Mouse (Mus musculus) layer of hippocampus, postnatal 25 days (tissue): ENCODE results near the gene Ubr2. TPM values are rescaled to one million over a fixed set of nuclear protein-coding genes. Genes with fewer than 3 reads are reported as not detected.

ENCODE experiments used
- DNase-seq, 2 experiments: peaks; one replicate each; pipeline ENCODE4 v3.0.0; 2022; ENCODE audit warnings: mixed read lengths in 2 of 2, low spot score in 1 of 2; ENCODE audit errors: extremely low spot score in 1 of 2
- total RNA-seq, 2 experiments: library from RNA; stranded (reverse); gene quantifications; 2 replicates each; pipeline ENCODE4 v1.2.3; 2021

Gene Ubr2
- total RNA-seq = 10 to 100 TPM; 51.5 to 59.1 TPM

DNA sequence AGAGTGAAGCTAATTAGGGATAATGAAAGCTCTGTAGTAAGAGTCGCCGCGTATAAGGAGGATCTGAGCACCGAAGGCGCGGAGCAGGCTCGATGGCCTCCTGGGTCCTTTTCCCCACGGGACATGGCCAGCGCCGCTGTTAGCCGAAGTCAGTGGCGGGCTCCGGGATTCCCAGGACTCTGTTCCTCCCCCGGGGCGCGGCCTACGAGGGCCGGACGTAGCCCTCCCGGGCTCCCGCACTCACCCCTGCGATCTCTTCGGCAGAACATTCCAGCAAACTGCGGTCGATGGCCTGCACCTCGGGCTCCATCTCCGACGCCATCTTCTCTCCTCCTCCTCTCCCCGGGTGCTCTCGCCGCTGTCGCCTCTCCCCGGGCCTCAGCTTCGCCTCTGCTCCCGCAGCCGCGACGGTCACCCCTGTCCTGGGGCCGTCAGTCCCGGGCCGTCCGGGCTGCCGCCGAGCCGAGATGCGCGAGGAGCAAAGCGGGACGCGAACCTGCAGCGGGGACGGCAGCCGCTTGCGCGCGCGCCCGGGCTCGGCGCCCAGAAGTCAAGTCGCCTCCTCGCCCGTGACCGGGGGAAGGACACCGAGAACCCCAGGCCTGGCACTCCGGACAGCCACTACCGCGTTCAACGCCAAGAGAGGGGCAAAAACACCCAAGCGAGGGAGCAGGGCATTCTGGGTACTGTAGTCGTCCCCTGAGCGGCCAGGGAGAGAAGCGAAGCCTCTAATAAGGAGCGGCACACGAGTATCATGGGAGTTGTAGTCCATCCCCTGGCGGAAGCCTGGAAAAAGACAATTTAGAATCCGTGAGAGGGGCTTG is at the start of gene Ubr2:
Ubr2 (minus strand) TSS at position 659 of the 824 bp plus-strand sequence.
- DNase-seq = peak; percentile 80 to 83

DNA sequence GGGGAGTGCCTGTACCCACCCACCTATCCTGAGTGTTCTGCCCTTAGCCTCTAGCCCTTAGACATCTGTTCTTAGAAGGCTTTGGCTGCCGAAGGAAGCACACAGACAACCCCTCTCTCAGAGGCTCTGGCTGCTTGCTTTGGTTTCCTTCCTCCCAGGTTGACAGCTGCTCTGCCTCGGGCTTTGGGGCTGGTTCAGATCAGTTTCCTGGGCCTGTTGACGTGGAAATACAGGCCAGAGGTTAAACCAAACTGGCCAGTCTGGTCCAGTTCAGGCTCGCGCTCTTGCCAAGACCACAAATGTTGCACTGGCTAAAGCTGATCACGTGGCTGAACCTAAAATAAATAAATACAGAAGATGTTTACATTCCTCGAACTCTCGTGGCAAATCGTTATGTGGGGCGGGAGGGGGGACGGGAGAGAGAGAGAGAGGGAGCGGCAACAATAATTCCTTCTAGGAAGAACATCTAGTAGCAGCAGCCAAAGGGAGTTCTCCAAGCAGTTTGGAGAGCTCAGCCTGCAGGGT is 49.5 kb upstream of the Ubr2 start:
- DNase-seq = no peak

DNA sequence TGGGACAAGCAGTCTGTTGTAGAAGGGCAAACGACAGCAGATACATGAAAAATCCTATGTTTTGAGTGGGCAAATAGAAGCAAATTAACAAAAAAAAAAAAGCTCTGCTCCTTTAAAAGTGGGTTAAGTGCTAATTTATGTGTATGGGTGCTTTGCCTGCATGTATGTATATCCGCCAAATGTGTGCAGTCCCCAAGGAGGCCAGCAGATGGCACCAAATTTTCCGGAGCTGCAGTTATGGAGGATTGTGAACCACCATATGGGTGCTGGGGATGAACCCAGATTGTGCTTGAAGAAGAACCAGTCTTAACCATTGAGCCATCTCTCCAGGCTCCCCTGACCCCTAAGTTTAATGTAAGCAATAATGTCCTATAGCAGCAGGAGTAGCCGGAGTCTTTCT is 47.6 kb upstream of the Ubr2 start:
- DNase-seq = no peak

- no peak for DNase-seq
Observed at GRCm38 (mm10) chr17:47056476-47056875, 46.1 kb upstream of the Ubr2 start.

DNA sequence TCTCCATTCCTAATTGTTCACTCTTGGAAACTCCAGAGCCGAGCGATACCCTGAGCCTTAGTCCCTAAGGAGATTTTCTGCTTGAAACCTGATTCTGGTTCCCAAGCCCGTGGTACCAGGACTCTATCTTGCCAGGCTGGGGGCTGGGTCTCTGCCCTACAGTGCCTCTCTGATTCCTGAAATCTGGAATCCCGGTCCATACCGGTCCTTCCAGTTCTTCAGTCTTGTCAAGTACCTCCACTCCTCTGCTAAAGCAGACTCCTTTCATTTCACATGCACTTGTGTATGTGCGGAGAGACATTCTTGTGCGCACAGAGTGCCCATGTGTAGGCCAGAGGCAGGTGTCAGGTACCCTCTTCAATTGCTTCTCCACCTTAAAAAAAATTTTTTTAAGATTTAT is 44.8 kb upstream of the Ubr2 start:
- no peak for DNase-seq

DNA sequence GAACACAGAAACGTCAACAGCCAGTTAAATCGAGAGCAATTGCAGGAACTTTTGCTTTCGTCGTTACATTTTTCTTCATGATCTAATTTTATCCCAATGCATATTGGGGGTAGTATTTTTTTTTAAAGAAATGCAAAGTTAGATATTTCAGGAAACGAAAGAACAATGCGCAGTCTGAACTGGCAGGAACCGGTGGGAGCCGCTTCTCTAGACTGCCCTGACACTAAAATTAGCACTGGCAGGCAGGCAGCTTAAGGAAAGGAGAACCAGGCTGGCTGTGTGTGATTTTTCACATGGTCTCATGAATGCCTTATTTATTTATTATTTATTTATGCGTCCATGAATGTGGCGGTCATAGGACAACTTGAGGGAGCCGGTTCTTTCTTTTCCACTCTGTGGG is 44.3 kb upstream of the Ubr2 start:
- DNase-seq = no peak

DNA sequence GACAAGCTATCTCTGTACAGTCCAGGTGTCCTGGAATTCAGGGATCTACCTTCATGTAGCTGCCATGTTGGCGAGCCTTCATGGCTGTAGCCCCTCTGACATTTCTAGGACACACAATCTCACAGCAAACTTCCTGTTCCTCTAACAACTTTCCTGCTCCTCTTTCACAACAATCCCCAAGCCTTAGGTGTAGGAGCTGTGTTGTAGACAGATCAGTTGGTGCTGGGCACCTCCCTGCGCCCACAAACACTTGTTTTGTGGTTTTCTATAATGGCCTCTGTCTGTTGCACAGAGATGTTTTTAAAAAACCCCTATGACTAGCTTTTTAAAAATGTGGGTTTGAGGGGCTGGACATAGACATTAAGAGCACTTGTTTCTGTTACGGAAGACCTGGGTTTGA is 40.3 kb upstream of the Ubr2 start:
- no peak for DNase-seq

GRCm38 (mm10) chr17:47042866-47043265 is 32.5 kb upstream of the Ubr2 start:
- no peak for DNase-seq

- peak; percentile 85 to 96 for DNase-seq
Observed at GRCm38 (mm10) chr17:47038844-47039803, 28.8 kb upstream of the Ubr2 start.

- DNase-seq = no peak
Observed at GRCm38 (mm10) chr17:47034536-47034935, 24.2 kb upstream of the Ubr2 start.

GRCm38 (mm10) chr17:47033643-47034042 is 23.3 kb upstream of the Ubr2 start:
- DNase-seq = peak in 1 of 2 experiments; percentile 68

- DNase-seq = no peak
Observed at GRCm38 (mm10) chr17:47024805-47025204, 14.4 kb upstream of the Ubr2 start.

GRCm38 (mm10) chr17:47023369-47023768 is 13.0 kb upstream of the Ubr2 start:
- no peak for DNase-seq

GRCm38 (mm10) chr17:47012896-47013295 is 2.5 kb upstream of the Ubr2 start:
- no peak for DNase-seq

- no peak for DNase-seq
Observed at GRCm38 (mm10) chr17:47011661-47012043, 1.3 kb upstream of the Ubr2 start.

DNA sequence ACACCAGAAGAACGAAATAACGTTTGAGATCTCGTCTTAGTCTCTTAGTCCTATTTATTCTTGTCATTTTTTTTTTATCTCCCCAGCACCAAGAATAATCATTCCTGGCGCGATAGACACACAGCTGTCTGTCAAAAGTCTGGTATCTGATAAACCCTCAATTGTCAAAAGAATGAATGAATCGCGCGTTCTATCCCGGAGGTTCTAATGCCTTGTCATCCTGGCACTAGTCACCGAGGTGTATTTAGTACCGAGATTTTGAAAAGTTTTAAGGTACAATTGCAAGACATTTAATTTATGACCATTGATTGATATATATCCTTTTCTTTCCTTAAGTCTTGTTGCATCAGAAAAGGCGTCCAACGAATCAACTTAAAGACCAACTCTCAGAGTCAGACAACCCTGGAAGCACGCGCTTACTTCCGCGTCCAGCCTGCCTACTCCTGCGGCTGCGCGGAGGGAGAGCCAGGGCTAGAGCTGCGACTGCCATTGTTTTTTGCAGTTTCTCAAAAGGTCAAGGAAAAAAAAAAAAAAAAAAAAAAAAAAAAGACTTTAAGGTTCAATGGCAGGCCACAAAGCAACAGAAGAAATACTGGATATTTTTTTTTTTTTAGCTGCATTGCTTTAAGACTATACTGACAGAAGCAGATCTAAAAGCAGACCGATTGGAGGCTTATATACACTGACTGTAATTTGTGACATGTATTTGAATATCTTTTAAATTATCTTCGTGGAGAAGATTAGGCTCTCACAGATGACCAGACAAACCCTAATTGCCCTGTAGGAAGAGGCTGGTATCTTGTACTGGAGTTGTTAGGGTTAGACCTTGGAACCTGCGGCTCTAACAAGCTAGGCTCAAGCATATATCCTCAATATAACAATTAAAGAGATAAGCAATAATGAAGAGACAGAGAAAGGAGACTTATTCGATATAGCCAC is 635 bp upstream of the Ubr2 start:
- DNase-seq = peak; percentile 33 to 47

DNA sequence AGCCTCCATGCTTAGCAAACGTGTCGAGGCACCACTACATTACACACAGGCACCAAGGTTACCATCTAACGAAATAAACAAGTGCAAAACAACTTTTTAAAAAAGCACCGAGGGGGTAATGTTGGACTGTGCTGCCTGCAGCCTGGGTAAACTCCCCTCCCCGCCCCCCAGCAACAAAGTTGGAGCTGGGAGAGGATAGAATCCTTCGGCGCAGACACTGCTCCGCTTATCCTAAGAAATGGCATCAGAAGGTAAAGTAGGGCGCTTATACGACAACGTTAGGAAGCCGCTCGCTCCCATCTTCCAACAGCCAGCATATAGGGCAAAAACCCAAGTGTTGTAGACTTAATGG is 834 bp downstream of the Ubr2 start:
- DNase-seq = no peak

- no peak for DNase-seq
Observed at GRCm38 (mm10) chr17:47009016-47009415, 1.3 kb downstream of the Ubr2 start.

DNA sequence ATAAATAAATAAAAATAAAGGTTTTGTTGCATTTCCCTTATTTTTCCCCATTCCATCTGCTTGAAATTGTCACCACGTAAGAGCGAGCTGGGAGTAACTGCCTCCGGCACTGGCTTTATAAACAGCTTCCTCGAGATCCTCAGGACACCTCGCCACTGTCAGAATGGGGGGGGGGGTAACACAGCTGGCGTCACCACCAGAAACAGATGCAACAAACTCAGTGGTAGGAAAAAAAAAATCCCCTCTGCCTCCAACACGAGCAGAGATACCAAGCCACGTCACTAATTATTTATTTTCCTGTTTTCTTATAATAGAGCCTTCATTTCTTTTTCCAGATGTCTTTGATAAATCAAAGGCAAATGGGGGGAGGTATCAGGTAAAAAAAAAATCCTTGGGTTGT is 1.9 kb downstream of the Ubr2 start:
- DNase-seq = no peak

DNA sequence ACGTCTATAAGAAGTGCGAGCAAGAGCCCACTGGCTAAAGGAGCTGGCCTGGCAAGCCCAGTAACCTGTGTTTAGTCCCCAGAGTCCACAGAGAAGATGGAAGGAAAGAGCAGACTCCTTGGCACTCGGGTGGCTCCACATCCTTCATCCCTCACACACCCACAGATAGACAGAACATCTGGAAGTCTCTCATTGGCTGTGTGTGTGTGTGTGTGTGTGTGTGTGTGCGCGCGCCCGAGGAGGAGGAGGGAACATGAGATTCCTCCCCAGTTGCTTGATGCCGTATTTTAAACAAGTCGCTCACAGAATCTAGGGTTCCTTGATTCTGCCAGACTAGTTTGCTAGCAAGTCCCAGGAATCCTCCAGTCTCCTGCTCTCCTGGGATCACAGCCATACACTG is 3.6 kb downstream of the Ubr2 start:
- DNase-seq = no peak
